Mouse (Mus musculus): ENCODE measurements around the gene Bcas2. TPM values are rescaled to one million over a fixed set of nuclear protein-coding genes. Genes with fewer than 3 reads are reported as not detected.

Gene Bcas2
- polyA plus RNA-seq, 2 experiments: 104 to 135 TPM

DNA sequence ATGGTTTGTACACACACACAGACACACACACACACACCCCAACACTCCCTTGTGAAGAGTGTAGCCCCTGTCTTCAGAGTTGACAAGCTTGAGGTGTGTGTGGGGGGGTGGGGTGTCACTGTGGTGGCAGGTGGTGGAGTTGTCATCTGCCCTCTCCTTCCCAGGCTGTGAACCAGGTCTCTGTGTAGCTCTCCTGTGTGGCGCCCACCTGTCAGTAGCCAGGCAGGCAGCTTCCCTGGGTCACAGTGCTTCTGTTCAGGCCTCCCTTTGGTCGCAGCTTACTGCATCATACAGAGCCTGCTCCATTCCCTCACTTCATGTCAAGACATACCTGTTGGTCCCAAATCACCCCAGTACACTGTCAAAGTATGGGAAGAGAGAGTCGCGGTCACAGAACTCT, 25.7 kb upstream of the Bcas2 start:
- no peak overlapping the region for H3K9ac ChIP-seq (replicated peaks)
- peaks cover 42% of the 10 kb centered on the region for H3K36me3 ChIP-seq (replicated peaks; ENCODE audit: control insufficient read depth, insufficient read depth, low read depth)
- WGBS (ENCODE audit: insufficient replicate concordance): 87% methylated on average over 4 of the region's 4 CpGs
- no peak for ATAC-seq (ENCODE audit: insufficient read depth)
- no peak overlapping the region for H3K4me2 ChIP-seq (ENCODE audit: low read depth)
- no peak overlapping the region for H3K27ac ChIP-seq
- H3K4me1 ChIP-seq (replicated peaks; ENCODE audit: control insufficient read depth in 2 of 2, insufficient read depth in 2 of 2, low read length in 1 of 2): peaks cover 3 to 10% of the 10 kb centered on the region in 2 experiments
- no peak for DNase-seq (ENCODE audit: low read depth in 3 of 3, low spot score in 3 of 3)
- no peak overlapping the region for H3K4me3 ChIP-seq (ENCODE audit: insufficient read depth in 1 of 2, low read depth in 2 of 2, low read length in 2 of 2)
- H3K27me3 ChIP-seq (ENCODE audit: control insufficient read depth, insufficient read depth, low read length): no peaks in the 10 kb centered on the region
- TF ChIP-seq EP300 (IDR thresholded peaks at IDR 0.05; ENCODE audit: low read depth): no peak
- TF ChIP-seq CTCF (IDR thresholded peaks at IDR 0.05; ENCODE audit: low read depth): no peak
- H3K9me3 ChIP-seq (ENCODE audit: control insufficient read depth, low read length): no peaks in the 10 kb centered on the region

DNA sequence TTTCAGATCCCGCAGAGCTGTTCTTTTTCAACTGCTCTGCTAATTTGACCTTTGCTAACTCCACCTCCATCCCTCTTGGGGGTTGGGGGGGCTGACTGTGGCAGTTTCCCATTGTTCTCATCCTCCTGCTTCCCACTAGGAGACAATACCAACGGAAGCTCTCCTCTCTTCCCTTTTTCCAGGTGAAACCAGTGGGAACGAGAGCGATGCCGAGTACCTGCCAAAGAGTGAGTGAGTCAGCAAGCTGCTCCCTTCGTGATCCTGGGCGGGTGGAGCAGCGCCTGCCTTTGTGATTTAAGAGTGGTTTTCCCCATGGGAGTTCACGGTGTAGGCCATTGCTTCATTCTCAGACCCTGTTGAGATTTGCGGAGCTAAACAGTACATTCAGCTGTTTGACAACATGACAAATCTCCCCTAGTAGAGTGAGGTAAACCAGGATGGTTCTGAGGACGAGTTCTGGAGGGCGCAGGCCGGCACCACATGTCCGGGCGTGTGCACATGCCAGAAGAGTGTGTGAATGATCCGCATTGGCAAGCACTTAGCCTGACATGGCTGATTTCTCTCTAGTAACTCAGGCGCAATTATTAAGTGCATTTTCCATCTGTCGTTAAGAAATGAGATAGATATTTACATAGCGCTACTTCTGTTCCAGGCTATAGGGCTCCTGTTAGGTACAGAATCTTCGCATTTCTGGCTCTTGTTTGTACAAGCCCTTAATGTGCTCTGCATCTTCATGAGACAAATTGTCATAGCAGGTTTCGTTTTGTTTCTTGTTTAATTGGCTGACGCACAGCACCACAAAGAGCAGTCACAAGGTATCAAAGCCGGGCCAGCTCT, 24.9 kb upstream of the Bcas2 start:
- TF ChIP-seq EP300 (IDR thresholded peaks at IDR 0.05; ENCODE audit: low read depth) (no peak), CTCF (IDR thresholded peaks at IDR 0.05; ENCODE audit: low read depth) (no peak)
- Histone ChIP-seq H3K27me3 (ENCODE audit: control insufficient read depth, insufficient read depth, low read length) (no peaks in the 10 kb centered on the region), H3K9ac (replicated peaks) (no peak overlapping the region), H3K4me3 (ENCODE audit: insufficient read depth in 1 of 2, low read depth in 2 of 2, low read length in 2 of 2) (no peak overlapping the region), H3K4me2 (ENCODE audit: low read depth) (no peak overlapping the region), H3K4me1 (replicated peaks; ENCODE audit: control insufficient read depth in 2 of 2, insufficient read depth in 2 of 2, low read length in 1 of 2) (peaks cover 0 to 3% of the 10 kb centered on the region in 2 experiments; a peak in 2 of 4 replicates), H3K9me3 (ENCODE audit: control insufficient read depth, low read length) (no peaks in the 10 kb centered on the region), H3K36me3 (replicated peaks; ENCODE audit: control insufficient read depth, insufficient read depth, low read depth) (peaks cover 43% of the 10 kb centered on the region), H3K27ac (no peak overlapping the region)
- DNase-seq (ENCODE audit: low read depth in 3 of 3, low spot score in 3 of 3): no peak
- whole genome bisulfite sequencing (ENCODE audit: insufficient replicate concordance): 82% methylated on average over 23 of the region's 23 CpGs
- ATAC-seq (ENCODE audit: insufficient read depth): no peak

DNA sequence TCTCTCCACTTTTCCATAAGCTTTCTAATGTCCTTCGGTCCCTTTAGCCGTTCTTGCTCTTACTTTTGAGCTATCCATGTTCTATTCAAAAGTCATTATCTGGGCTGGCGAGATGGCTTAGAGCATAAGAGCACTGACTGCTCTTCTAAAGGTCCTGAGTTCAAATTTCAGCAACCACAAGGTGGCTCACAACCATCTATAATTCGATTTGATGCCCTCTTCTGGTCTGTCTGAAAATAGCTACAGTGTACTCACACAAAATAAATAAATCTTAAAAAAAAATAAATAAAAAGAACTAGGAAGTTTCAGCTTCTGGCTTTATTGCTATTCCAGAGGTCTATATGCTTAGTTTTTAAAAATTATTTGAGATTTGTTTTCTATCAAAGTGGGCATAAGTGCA, 23.7 kb upstream of the Bcas2 start:
- ATAC-seq (ENCODE audit: insufficient read depth) (no peak), DNase-seq (ENCODE audit: low read depth in 3 of 3, low spot score in 3 of 3) (no peak)
- Histone ChIP-seq H3K27me3 (ENCODE audit: control insufficient read depth, insufficient read depth, low read length) (no peaks in the 10 kb centered on the region), H3K27ac (no peak overlapping the region), H3K4me2 (ENCODE audit: low read depth) (no peak overlapping the region), H3K36me3 (replicated peaks; ENCODE audit: control insufficient read depth, insufficient read depth, low read depth) (peaks cover 41% of the 10 kb centered on the region), H3K9me3 (ENCODE audit: control insufficient read depth, low read length) (no peaks in the 10 kb centered on the region), H3K4me1 (replicated peaks; ENCODE audit: control insufficient read depth in 2 of 2, insufficient read depth in 2 of 2, low read length in 1 of 2) (no peaks in the 10 kb centered on the region), H3K4me3 (ENCODE audit: insufficient read depth in 1 of 2, low read depth in 2 of 2, low read length in 2 of 2) (no peak overlapping the region), H3K9ac (replicated peaks) (no peak overlapping the region)
- TF ChIP-seq CTCF (IDR thresholded peaks at IDR 0.05; ENCODE audit: low read depth): peak; percentile 17
- TF ChIP-seq EP300 (IDR thresholded peaks at IDR 0.05; ENCODE audit: low read depth): no peak
- WGBS (ENCODE audit: insufficient replicate concordance): 75% methylated on average over 4 of the region's 4 CpGs

DNA sequence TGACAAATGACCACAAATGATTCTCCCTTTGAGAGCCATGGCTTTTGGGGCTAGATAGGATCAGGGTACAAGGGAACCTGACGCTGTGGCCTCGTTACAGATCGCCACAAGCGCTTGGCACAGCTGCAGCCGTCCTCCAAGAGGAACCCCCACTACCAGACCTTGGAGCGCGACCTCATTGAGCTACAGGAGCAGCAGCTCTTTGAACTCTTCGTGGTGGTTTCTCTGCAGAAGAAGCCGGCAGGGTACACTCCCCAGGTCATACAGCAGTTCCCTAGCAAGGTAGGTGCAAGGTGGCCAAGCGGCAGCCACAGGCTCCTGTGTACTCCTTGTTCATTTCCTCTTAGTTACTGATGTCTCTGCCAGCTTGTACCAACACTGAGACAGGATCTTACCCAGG, 22.5 kb upstream of the Bcas2 start:
- Histone ChIP-seq H3K4me2 (ENCODE audit: low read depth) (no peak overlapping the region), H3K9ac (replicated peaks) (no peak overlapping the region), H3K4me3 (ENCODE audit: insufficient read depth in 1 of 2, low read depth in 2 of 2, low read length in 2 of 2) (no peak overlapping the region), H3K9me3 (ENCODE audit: control insufficient read depth, low read length) (no peaks in the 10 kb centered on the region), H3K36me3 (replicated peaks; ENCODE audit: control insufficient read depth, insufficient read depth, low read depth) (peaks cover 52% of the 10 kb centered on the region), H3K4me1 (replicated peaks; ENCODE audit: control insufficient read depth in 2 of 2, insufficient read depth in 2 of 2, low read length in 1 of 2) (no peaks in the 10 kb centered on the region), H3K27ac (no peak overlapping the region), H3K27me3 (ENCODE audit: control insufficient read depth, insufficient read depth, low read length) (no peaks in the 10 kb centered on the region)
- DNase-seq (ENCODE audit: low read depth in 3 of 3, low spot score in 3 of 3): no peak
- no peak for ATAC-seq (ENCODE audit: insufficient read depth)
- TF ChIP-seq EP300 (IDR thresholded peaks at IDR 0.05; ENCODE audit: low read depth) (no peak), CTCF (IDR thresholded peaks at IDR 0.05; ENCODE audit: low read depth) (no peak)
- 67% methylated on average over 10 of the region's 10 CpGs for WGBS (ENCODE audit: insufficient replicate concordance)

DNA sequence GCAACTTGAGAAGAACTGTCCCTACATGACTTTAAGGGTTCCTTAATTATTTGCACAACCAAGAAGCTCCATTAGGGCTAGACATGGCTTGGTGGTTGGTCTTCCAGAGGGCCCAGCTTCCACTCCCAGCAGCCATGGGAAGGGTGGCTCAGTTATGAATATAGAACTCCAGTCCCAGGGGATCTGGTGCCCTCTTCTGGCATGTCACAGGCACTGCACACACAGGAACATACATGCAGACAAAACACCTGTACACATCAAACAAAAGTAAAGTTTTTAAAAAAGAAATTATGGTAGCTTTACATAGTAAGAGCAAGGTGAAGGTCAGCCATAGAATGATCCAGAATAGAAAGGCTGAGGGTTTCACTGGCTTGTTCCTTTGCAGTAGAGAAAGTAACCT, 17.7 kb upstream of the Bcas2 start:
- Histone ChIP-seq H3K4me1 (replicated peaks; ENCODE audit: control insufficient read depth in 2 of 2, insufficient read depth in 2 of 2, low read length in 1 of 2) (peaks cover under 1% of the 10 kb centered on the region in 2 experiments; a peak in 2 of 4 replicates), H3K9ac (replicated peaks) (no peak overlapping the region), H3K27ac (no peak overlapping the region), H3K36me3 (replicated peaks; ENCODE audit: control insufficient read depth, insufficient read depth, low read depth) (peaks cover 79% of the 10 kb centered on the region), H3K4me2 (ENCODE audit: low read depth) (no peak overlapping the region), H3K27me3 (ENCODE audit: control insufficient read depth, insufficient read depth, low read length) (no peaks in the 10 kb centered on the region), H3K4me3 (ENCODE audit: insufficient read depth in 1 of 2, low read depth in 2 of 2, low read length in 2 of 2) (no peak overlapping the region), H3K9me3 (ENCODE audit: control insufficient read depth, low read length) (no peaks in the 10 kb centered on the region)
- ATAC-seq (ENCODE audit: insufficient read depth) (peak; percentile 32; the same call in 1 of the 2 replicates), DNase-seq (ENCODE audit: low read depth in 3 of 3, low spot score in 3 of 3) (no peak)
- TF ChIP-seq CTCF (IDR thresholded peaks at IDR 0.05; ENCODE audit: low read depth) (peak; percentile 87), EP300 (IDR thresholded peaks at IDR 0.05; ENCODE audit: low read depth) (no peak)

Measured in liver, embryonic 14.5 days (tissue).